Mouse (Mus musculus): ENCODE data around the gene Lsm11. TPM values are rescaled to one million over a fixed set of nuclear protein-coding genes. Genes with fewer than 3 reads are reported as not detected.
A peak's percentile ranks its signal among the peaks of the same experiment; 100 is the strongest.
"Not testable (repeated sequence)": the region's sequence is repeated elsewhere in the genome, so short reads cannot be mapped to it uniquely, and the experiment has no call there.

Gene Lsm11
- total RNA-seq, 1 experiment from 2014 or later: 12.5 TPM

GRCm38 (mm10) chr11:45883270-45883931 is 61.3 kb downstream of the Lsm11 start:
- DNase-seq: no peak

GRCm38 (mm10) chr11:45881683-45882068 is 63.1 kb downstream of the Lsm11 start:
- DNase-seq: no peak

GRCm38 (mm10) chr11:45881026-45881682 is 63.6 kb downstream of the Lsm11 start:
- DNase-seq: peak; percentile 61

- not testable (repeated sequence) for DNase-seq
Measured at GRCm38 (mm10) chr11:45879366-45879765, 65.4 kb downstream of the Lsm11 start.

Other genes with a start within 250 kb of the Lsm11 start
- 66.5 and 67.2 TPM in 2 replicates for gene Clint1, start 92.9 kb downstream of the Lsm11 start, total RNA-seq (2021)
- gene Thg1l, start 10.6 kb upstream of the Lsm11 start, total RNA-seq (2021): 15.3 and 19.1 TPM in 2 replicates
- gene Sox30, start 35.4 kb upstream of the Lsm11 start, total RNA-seq (2021): 0.26 and 0.45 TPM in 2 replicates
- gene Gm12166, start 107.4 kb upstream of the Lsm11 start, total RNA-seq (2021): 0.86 and 4.1 TPM in 2 replicates
- gene Adam19, start 111.1 kb upstream of the Lsm11 start, total RNA-seq (2021): 10.7 and 13.2 TPM in 2 replicates
- gene Nipal4, start 221.6 kb upstream of the Lsm11 start, total RNA-seq (2021): not detected in 2 replicates

Measured in adrenal gland, postnatal 14 days (tissue).